Mouse (Mus musculus) kidney, adult 2 months (tissue): ENCODE measurements around the gene Zscan10. TPM values are rescaled to one million over a fixed set of nuclear protein-coding genes. Genes with fewer than 3 reads are reported as not detected.

Experiments
- DNase-seq: peaks from one replicate; pipeline ENCODE4 v3.0.0; 2021
- H3K27ac ChIP-seq: fragments of 200-500 bp; 2 replicates; pipeline ENCODE4 v1.5.1; 2012; ENCODE audit warnings: low read depth, low read length, control low read depth, inconsistent platforms; ENCODE audit not compliant: insufficient read depth
- H3K27me3 ChIP-seq: fragments of 200-500 bp; replicated peaks from 2 replicates; pipeline ENCODE4 v1.6.1; 2012; ENCODE audit warnings: mild to moderate bottlenecking, moderate library complexity, low read length, inconsistent platforms; ENCODE audit not compliant: control insufficient read depth, insufficient read depth
- H3K36me3 ChIP-seq: fragments of 200-500 bp; 2 replicates; pipeline ENCODE4 v1.6.1; 2012; ENCODE audit warnings: mild to moderate bottlenecking, moderate library complexity, low read length, inconsistent platforms; ENCODE audit not compliant: control insufficient read depth, insufficient read depth
- H3K4me1 ChIP-seq: fragments of 200-500 bp; 2 replicates; pipeline ENCODE4 v1.6.1; 2011; ENCODE audit warnings: low read length; ENCODE audit not compliant: control insufficient read depth, insufficient read depth
- H3K4me3 ChIP-seq: fragments of 200-500 bp; 2 replicates; pipeline ENCODE4 v1.5.1; 2011; ENCODE audit warnings: mild to moderate bottlenecking, low read depth, low read length, control low read depth; ENCODE audit not compliant: insufficient read depth
- CTCF ChIP-seq: fragments of 200-500 bp; conservative IDR thresholded peaks from 2 replicates; pipeline ENCODE4 v1.5.1; 2011; ENCODE audit warnings: low read depth, mild to moderate bottlenecking, control low read depth, low read length, moderate library complexity, mixed read lengths; ENCODE audit not compliant: insufficient read depth, insufficient read length
- POLR2A ChIP-seq: fragments of 200-500 bp; IDR thresholded peaks from one replicate; pipeline ENCODE4 v1.6.1; 2011; ENCODE audit warnings: low read depth, low read length, control low read depth
- WGBS: fragments of 180-500 bp; shearing (Covaris S2); methylation state at CpG from one replicate; pipeline ENCODE4 v1.1.7; 2018; 5-methylcytosine and 5-hydroxymethylcytosine counted together
- polyA plus RNA-seq: library from polyadenylated mRNA; depleted of rRNA; stranded (reverse); fragments of >200 nt; gene quantifications from 2 replicates; pipeline ENCODE4 v1.2.3, GENCODE M21; 2012

Zscan10 gene
- polyA plus RNA-seq, 1 experiment, result not detected

- no peaks in the 10 kb centered on the region for H3K36me3 ChIP-seq
- TF ChIP-seq POLR2A (no peak), CTCF (no peak)
- DNase-seq, result no peak
- WGBS, result 46% methylated on average over 8 of the region's 8 CpGs
- H3K27ac ChIP-seq, result no peak overlapping the region
- no peaks in the 10 kb centered on the region for H3K4me1 ChIP-seq
- H3K27me3 ChIP-seq, result no peaks in the 10 kb centered on the region
- no peak overlapping the region for H3K4me3 ChIP-seq
Measured at GRCm38 (mm10) chr17:23603077-23603476, 2.4 kb downstream of the Zscan10 start.

- WGBS, result 49% methylated on average over 2 of the region's 2 CpGs
- H3K4me1 ChIP-seq, result no peaks in the 10 kb centered on the region
- H3K27ac ChIP-seq, result no peak overlapping the region
- DNase-seq, result peak; percentile 33
- no peaks in the 10 kb centered on the region for H3K27me3 ChIP-seq
- H3K36me3 ChIP-seq, result no peaks in the 10 kb centered on the region
- TF ChIP-seq POLR2A, result no peak
- TF ChIP-seq CTCF, result peak; percentile 66
- H3K4me3 ChIP-seq, result no peak overlapping the region
Measured at GRCm38 (mm10) chr17:23603542-23603941, 2.9 kb downstream of the Zscan10 start.

GRCm38 (mm10) chr17:23604394-23604793, 3.7 kb downstream of the Zscan10 start:
- Histone ChIP-seq H3K4me1 (no peaks in the 10 kb centered on the region), H3K27ac (no peak overlapping the region), H3K36me3 (no peaks in the 10 kb centered on the region), H3K27me3 (no peaks in the 10 kb centered on the region), H3K4me3 (no peak overlapping the region)
- TF ChIP-seq CTCF (no peak), POLR2A (no peak)
- WGBS, result 81% methylated on average over 7 of the region's 7 CpGs
- DNase-seq, result no peak

GRCm38 (mm10) chr17:23605220-23605619, 4.6 kb downstream of the Zscan10 start:
- H3K36me3 ChIP-seq, result no peaks in the 10 kb centered on the region
- H3K4me3 ChIP-seq, result no peak overlapping the region
- WGBS, result 86% methylated on average over 8 of the region's 8 CpGs
- H3K4me1 ChIP-seq, result no peaks in the 10 kb centered on the region
- no peak for DNase-seq
- no peak overlapping the region for H3K27ac ChIP-seq
- H3K27me3 ChIP-seq, result no peaks in the 10 kb centered on the region
- TF ChIP-seq POLR2A, result no peak
- TF ChIP-seq CTCF, result no peak

GRCm38 (mm10) chr17:23609612-23610011, 9.0 kb downstream of the Zscan10 start:
- Histone ChIP-seq H3K4me3 (no peak overlapping the region), H3K4me1 (no peaks in the 10 kb centered on the region), H3K27me3 (no peaks in the 10 kb centered on the region), H3K27ac (no peak overlapping the region), H3K36me3 (no peaks in the 10 kb centered on the region)
- WGBS, result 91% methylated on average over 24 of the region's 24 CpGs
- TF ChIP-seq CTCF (no peak), POLR2A (no peak)
- no peak for DNase-seq

GRCm38 (mm10) chr17:23610361-23610800, 9.7 kb downstream of the Zscan10 start:
- no peaks in the 10 kb centered on the region for H3K27me3 ChIP-seq
- H3K4me1 ChIP-seq, result no peaks in the 10 kb centered on the region
- 69% methylated on average over 28 of the region's 28 CpGs for WGBS
- no peak overlapping the region for H3K4me3 ChIP-seq
- H3K36me3 ChIP-seq, result no peaks in the 10 kb centered on the region
- no peak overlapping the region for H3K27ac ChIP-seq
- TF ChIP-seq POLR2A (no peak), CTCF (peak; percentile 82)
- peak; percentile 66 for DNase-seq

GRCm38 (mm10) chr17:23617087-23617486, 16.4 kb downstream of the Zscan10 start:
- H3K36me3 ChIP-seq, result no peaks in the 10 kb centered on the region
- no peak for TF ChIP-seq CTCF
- no peak for TF ChIP-seq POLR2A
- no peak overlapping the region for H3K27ac ChIP-seq
- H3K4me3 ChIP-seq, result no peak overlapping the region
- 42% methylated on average over 9 of the region's 9 CpGs for WGBS
- no peaks in the 10 kb centered on the region for H3K27me3 ChIP-seq
- DNase-seq, result no peak
- no peaks in the 10 kb centered on the region for H3K4me1 ChIP-seq
